Mouse (Mus musculus) left cerebral cortex, adult 11 months (tissue): Measurements from ENCODE around the gene Sgsm1.

Experiments used
- DNase-seq: peaks from one replicate; pipeline ENCODE4 v3.0.0; 2022; ENCODE audit warnings: low spot score

Sgsm1 gene

GRCm38 (mm10) chr5:113216328-113216960 lies 94.1 kb downstream of the Sgsm1 start:
- no peak for DNase-seq

DNA sequence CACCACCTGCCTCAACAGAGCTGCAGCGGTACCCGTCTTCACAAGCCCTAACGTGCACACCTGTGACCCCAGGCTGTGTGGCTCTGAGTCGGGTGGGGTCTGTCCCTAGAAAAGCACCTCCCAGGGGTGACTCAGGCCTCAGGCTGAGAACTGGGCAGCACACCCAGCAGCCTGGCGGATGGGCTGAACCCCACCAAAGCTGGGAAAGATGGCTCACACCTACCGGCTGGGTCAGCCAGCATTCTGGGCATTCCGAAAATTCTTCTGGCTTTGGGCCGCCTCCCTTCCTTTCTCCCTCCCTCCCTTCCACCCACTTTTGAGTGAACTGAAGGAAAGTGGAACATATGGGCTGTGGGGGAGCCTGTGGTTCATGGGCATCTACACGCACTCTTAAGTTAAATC lies 95.0 kb downstream of the Sgsm1 start:
- no peak for DNase-seq

DNA sequence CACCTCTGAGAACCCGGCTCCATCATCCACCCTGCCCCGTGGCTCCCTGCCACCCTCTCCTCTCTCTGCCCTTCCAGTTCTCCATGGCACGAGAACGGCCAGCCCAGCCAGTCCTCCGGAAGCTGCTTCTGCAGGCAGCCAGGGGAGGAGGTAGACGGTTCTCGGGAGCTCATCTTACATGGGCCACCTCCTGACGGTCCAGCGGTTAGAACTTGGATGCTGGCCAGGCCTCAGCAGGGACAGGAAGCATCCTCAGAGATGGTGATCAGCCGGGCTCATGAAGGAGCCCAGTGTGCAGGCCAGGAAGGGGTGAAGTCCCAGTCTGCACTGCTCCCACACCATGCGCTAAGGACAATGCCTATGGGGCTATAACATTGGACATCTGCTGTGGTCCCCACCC lies 96.1 kb downstream of the Sgsm1 start:
- DNase-seq = no peak

- no peak for DNase-seq
Observed at GRCm38 (mm10) chr5:113214041-113214440, 96.5 kb downstream of the Sgsm1 start.

DNA sequence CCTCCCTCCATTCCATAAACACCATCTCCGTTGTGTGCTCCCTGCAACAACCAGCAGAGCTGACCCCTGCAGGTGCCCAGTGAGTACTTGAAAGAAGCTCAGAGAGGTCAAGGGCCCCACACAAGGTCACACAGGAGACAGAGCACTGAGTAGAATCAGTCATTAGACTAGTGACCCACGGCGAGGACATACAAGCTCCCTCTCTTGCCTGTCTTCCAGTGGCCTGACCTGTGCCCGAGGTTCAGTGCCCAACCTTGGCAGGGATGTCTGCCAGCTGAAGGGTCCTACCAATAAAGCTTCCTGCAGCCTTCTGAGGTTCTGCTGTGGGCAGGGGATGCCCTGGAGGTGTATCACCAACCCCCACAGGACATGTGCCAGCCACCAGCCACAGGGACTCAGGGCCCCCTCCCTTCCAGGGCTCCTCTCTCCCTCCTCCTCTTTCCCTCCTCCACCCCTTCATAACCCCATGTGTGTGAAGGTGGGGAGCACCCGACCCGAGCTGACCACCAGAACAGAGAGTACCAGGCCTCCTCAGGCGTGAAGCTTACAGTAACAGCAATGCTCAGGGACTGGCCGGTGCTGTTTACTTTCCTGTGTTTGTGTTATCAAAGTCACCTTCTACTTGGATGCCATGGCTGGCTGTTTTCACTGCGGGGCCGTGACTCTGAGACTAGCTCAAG lies 98.3 kb downstream of the Sgsm1 start:
- no peak for DNase-seq

- DNase-seq = no peak
Observed at GRCm38 (mm10) chr5:113210314-113210713, 100.3 kb downstream of the Sgsm1 start.

DNA sequence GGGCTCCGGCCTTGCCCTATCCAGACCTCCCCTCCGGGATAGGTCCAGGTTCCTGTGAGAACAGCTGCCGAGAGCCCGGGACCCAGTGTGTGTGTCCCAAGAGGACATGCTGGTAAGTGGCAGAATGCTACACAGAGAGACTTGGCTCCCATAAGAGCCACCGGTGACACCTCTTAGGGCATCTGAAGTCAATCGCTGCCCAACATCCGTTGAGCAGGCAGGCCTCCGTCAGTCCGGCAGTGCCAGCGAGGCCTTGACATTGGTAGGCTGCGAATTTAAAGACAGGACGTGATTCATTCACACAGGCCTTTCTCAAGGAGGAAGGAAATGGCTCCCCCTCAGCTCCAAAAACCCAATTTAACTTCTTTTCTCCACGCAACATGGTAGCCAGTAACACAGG lies 100.7 kb downstream of the Sgsm1 start:
- no peak for DNase-seq

- DNase-seq = no peak
Observed at GRCm38 (mm10) chr5:113209401-113209750, 101.2 kb downstream of the Sgsm1 start.

GRCm38 (mm10) chr5:113208622-113209400 lies 101.8 kb downstream of the Sgsm1 start:
- no peak for DNase-seq

DNA sequence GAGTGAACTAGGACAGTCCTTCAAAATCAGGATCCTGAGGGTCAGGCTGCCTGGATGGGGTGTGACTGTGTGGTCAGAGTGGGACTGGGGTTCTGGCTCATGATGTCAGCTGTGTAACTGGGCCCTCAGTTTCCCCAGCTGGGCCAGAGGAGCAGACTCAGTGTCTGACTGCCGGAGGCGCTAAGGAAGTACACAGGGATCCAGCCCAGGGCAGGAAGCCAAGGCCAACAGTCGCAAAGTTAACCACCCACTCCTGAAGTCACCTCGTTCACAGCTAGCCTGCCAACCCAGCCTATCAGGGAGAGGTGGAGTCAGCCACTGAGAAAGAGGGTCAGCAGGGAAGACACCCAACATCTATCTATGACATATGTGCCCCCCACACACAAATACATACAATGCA lies 102.5 kb downstream of the Sgsm1 start:
- DNase-seq = no peak

DNA sequence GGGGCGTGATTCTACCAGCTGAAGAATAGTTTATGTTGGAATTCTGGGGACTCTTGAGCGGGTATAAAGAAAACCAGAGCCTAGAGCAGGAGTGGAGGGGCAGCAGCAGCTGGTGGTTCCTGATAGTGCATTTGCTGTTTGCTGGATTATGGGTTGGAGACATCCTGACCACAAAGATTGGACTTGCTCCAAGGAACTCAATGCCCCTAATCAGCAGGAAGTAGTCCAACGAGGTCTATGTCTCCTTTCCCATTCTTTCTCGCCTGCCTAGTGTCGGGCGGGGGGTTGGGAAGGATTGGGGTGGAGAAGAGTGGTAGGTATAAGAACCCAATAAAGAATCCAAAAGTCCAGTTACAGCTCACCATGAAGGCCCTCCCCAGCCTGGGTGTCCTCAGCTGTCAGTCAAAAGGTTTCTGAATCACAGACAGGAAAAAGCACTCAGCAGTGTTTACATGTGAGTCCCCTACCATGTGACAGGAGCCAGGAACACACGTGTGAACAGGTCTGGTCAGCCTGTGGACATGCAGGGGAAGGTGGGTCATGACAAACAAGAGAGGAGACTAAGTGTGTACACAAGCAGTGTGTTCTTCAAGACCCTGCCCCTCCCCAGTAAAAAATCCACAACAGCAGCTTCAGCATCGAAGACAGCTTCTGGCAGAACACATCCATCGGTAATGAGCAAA lies 103.8 kb downstream of the Sgsm1 start:
- DNase-seq = no peak

DNA sequence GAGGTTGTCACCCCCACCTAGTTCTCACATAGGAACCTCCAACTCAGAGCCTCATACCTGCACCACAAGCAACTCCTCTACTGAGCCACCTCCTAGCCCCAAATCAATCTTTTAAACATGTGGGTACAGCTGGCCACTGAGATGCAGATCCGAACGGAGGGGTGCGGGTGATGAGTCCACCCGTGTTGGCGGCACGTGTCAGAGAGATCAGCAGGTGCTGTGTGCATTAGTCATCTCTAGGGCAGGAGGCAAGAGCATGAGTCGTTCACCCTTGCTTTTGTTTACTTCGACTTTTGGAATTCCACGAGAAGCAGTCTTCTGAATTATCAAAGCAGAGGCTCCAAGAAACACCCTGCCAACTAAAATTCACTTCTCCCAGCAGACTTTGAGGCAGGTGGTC lies 106.4 kb downstream of the Sgsm1 start:
- no peak for DNase-seq

DNA sequence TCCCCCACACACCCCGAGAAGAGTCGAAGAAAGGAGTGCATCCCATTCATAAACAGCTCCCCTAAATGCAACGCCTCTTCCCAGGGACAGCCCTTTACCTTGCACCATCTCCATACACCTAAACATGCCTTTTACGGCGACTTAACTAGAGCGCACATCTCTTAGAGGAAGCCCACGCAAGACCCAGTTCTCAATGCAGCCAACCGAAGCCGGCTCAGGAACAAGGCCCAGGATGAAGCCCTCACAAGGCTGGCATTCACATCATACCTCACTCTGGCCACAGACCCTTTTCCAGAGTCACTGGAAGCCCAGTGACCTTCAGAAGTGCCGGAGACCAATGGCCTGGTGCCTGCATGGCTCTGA lies 110.8 kb downstream of the Sgsm1 start:
- no peak for DNase-seq

DNA sequence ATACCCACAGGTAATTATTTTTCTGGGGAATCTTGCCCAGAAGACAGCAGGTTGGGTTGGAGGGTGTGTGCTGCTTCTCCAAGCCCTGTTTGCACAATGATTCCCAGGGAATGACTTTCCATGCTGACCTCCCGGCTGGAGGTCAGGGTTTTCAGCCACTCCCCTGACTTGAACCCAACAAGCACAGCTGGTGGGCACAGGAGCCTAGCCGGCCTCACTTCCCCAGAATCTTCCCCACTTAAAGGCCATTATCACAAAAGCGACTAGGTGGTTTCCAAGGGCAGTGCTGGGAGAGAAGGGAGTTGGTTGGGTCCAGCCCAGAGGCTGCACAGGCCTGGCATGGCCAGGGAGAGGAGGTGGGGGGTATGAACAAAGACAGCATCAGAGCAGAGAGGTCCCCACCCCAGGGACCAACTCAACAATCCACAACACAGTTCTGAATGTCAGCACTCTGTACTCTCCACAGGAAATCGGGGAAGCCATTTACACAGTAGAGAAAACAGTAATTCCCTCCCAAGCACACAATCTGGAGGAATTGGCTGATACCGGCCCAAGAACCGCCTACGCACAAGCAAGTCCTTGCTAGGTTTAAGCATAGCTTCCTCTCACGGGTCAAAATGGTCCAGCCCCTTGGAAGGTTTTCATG lies 111.3 kb downstream of the Sgsm1 start:
- no peak for DNase-seq

GRCm38 (mm10) chr5:113196916-113197794 lies 113.4 kb downstream of the Sgsm1 start:
- DNase-seq = no peak

DNA sequence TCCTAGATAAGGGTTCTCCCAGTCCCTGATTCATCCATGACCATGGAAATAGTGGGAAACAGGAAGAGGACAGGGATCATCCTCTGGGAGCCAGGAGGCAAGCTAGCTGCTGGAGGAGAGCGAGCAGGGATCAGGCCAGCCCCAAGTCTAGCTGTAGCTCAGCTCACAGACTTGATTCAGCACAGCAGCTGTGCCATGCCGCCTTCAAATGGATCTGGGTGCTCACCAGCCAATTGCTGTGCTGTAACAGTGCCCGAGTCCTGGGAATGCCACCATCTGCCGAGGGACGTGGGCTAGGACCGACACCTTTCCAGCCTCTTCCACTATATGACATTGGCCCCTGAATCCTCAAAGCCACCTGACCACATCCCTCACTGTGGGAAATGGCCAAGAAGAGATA lies 114.7 kb downstream of the Sgsm1 start:
- DNase-seq = no peak

- DNase-seq = no peak
Observed at GRCm38 (mm10) chr5:113195451-113195850, 115.1 kb downstream of the Sgsm1 start.

GRCm38 (mm10) chr5:113193762-113194161 lies 116.8 kb downstream of the Sgsm1 start:
- no peak for DNase-seq
